Mouse (Mus musculus): ENCODE data around the gene Rhbdf2. TPM values are rescaled to one million over a fixed set of nuclear protein-coding genes. Genes with fewer than 3 reads are reported as not detected.

Rhbdf2 gene
- polyA plus RNA-seq, 1 experiment: 29.9 TPM

GRCm38 (mm10) chr11:116589020-116589531 is 37.7 kb downstream of the Rhbdf2 start:
- no peak for DNase-seq (ENCODE audit: low read depth)

DNA sequence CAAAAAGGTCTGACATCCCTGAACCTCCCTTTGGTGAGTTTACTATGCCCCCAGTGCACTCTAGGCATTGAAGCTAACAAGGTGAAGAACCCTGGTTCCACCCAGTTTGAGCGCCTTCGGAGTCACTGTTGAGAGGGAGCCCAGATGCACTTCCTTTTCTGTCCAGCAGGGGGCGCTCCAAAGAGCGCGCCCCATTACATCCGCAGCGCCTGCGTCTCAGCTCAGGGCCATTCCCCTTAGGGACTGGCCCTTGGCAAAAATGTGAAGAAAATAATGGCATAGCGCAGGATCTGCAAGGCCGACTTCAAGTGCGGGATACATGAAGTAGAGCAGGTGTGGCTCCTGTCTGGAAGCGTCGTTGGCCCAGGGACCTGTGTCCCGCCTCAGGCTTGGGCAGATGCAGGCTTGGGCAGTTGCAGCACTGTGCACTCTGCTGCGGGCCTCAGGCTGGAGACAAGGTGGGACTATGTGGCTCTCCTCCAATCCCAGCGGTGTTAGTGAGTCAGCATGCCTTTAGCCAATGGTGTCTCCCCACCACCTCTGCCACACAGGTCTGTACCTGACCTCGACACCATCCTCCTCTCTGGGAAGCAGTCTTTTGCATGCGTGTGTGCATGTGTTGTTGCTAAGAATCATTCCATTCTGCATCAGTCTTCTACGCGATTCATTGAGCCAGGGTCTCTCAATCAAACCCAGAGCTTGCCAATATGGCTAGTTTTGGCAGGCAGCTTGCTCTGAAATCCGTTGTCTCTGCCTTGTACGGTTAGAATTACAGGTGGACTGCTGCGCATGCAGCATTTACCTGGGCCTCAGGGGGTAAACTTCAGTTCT is 39.8 kb downstream of the Rhbdf2 start:
- DNase-seq (ENCODE audit: low read depth): no peak

GRCm38 (mm10) chr11:116586310-116586709 is 40.5 kb downstream of the Rhbdf2 start, which contains the start of gene Aanat:
TSS of gene Aanat (plus strand) at chr11:116586432.
- DNase-seq (ENCODE audit: low read depth): no peak

DNA sequence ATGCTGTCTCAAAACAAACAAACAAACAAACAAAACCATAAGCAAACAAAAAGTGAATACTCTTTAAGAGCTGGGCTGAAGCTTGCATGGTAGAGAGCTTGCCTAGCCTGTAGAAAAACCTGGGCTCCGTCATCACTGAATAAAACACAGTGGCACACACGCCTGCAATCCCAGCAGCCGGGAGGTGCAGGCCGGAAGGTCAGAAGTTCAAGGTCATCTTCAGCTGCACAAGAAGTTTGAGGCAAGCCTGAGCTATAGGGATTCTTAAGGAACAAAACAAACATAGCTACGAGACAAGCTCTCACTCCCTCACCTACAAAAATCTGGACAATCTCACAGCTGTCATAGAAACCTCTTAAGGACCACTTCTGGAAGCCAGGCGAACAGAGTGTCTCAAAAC is 41.1 kb downstream of the Rhbdf2 start:
- no peak for DNase-seq (ENCODE audit: low read depth)

DNA sequence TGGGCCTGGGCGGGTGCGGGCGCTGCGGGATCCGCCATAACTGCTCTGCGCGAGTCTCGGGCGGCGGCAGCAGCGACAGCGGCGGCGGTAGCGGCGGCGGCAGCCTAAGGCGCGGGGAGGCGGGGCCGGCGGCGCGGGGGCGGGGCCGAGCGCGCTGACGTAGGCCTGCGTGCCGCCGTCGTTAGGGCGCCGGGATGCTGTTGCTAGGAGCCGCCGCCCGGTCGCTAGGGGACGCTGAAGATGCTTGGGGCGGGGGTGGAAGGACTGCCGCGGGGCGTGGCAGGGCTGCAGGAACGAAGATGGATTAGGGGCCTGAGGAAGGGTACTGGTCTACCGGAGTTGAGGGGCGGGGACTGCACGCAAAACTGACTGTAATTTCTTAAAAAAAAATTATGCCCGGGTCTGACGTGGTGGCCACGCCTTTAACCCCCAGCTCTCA is 45.4 kb downstream of the Rhbdf2 start, which contains the start of gene Ube2o:
TSS of gene Ube2o (minus strand) at position 72 of the 439 bp plus-strand sequence.
- no peak for DNase-seq (ENCODE audit: low read depth)

GRCm38 (mm10) chr11:116580711-116581375 is 46.0 kb downstream of the Rhbdf2 start:
- no peak for DNase-seq (ENCODE audit: low read depth)

GRCm38 (mm10) chr11:116580031-116580652 is 46.7 kb downstream of the Rhbdf2 start:
- DNase-seq (ENCODE audit: low read depth): no peak

GRCm38 (mm10) chr11:116579280-116579679 is 47.5 kb downstream of the Rhbdf2 start:
- no peak for DNase-seq (ENCODE audit: low read depth)

GRCm38 (mm10) chr11:116575396-116575795 is 51.4 kb downstream of the Rhbdf2 start:
- no peak for DNase-seq (ENCODE audit: low read depth)

GRCm38 (mm10) chr11:116574982-116575381 is 51.8 kb downstream of the Rhbdf2 start:
- no peak for DNase-seq (ENCODE audit: low read depth)

DNA sequence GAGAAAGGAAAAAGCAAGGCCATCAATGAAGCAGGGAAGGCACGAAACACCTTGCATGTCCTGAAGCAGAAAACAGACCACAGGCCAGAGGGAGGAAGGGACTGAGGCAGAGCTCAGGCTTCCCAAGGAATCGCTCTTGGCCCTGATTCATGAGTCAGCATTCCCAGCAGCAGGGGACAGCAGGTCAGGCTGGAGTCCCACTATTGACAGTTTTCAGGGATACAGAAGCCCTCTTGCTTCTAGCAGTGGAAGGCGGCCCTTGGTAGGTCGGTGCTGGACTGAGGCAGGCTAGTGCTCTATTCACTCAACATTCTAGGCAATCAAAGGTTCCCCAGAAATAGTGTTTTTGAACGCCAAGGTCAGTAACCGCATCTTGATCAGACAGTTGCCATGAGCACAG is 52.3 kb downstream of the Rhbdf2 start:
- no peak for DNase-seq (ENCODE audit: low read depth)

- DNase-seq (ENCODE audit: low read depth): no peak
Measured at GRCm38 (mm10) chr11:116572756-116573543, 53.9 kb downstream of the Rhbdf2 start.

- DNase-seq (ENCODE audit: low read depth): no peak
Measured at GRCm38 (mm10) chr11:116571767-116572679, 54.8 kb downstream of the Rhbdf2 start.

DNA sequence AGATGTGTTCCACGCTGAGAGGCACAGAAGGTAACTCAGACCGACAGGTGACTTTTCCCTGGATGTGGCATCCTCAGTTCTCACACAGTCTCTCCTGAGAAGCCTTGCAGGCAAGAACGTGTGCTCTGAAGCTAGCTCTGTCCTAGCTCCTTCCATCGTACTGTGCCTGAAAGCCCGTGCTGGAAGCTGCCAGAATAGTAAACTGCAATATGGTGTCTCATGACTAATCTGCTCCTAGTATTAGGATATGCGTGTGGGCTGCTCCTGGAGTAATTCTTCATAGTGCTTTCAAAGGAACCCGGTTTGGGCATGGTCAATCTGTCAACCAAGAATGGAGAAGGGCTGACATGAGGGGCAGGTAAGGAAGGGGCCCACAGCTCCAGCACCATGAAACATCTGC is 56.0 kb downstream of the Rhbdf2 start:
- DNase-seq (ENCODE audit: low read depth): no peak

GRCm38 (mm10) chr11:116567531-116567930 is 59.3 kb downstream of the Rhbdf2 start:
- DNase-seq (ENCODE audit: low read depth): no peak

GRCm38 (mm10) chr11:116565283-116566041 is 61.4 kb downstream of the Rhbdf2 start:
- no peak for DNase-seq (ENCODE audit: low read depth)

DNA sequence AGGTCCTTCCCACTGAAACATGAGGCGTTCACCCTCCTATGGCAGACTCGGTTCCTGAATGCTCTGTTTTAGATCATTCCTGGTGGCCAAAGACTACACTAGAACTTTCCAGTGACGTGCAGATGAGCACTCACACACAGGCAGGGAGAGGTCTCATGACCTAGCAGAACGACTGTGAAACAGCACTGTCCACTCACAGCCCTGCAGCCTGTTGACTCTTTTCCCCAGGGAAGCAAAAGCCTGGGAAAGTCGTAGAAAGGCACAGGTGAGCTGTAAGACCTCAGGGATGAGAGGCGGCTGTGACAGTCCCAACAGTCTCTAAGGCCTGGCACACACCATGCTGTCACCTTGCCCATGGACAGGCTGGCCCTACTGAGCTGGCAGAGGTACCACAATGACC is 70.5 kb downstream of the Rhbdf2 start:
- no peak for DNase-seq (ENCODE audit: low read depth)

GRCm38 (mm10) chr11:116555572-116555971 is 71.2 kb downstream of the Rhbdf2 start:
- DNase-seq (ENCODE audit: low read depth): no peak

- DNase-seq (ENCODE audit: low read depth): no peak
Measured at GRCm38 (mm10) chr11:116554171-116554878, 72.5 kb downstream of the Rhbdf2 start.
